Mouse (Mus musculus) cerebellum, postnatal 14 days (tissue): ENCODE results near the gene Spon1.
A peak's percentile ranks its signal among the peaks of the same experiment; 100 is the strongest.

Experiments used
- DNase-seq, 2 experiments: peaks; one replicate each; pipeline ENCODE4 v3.0.0; 2021; ENCODE audit warnings: mixed read lengths in 2 of 2

Spon1 gene

DNA sequence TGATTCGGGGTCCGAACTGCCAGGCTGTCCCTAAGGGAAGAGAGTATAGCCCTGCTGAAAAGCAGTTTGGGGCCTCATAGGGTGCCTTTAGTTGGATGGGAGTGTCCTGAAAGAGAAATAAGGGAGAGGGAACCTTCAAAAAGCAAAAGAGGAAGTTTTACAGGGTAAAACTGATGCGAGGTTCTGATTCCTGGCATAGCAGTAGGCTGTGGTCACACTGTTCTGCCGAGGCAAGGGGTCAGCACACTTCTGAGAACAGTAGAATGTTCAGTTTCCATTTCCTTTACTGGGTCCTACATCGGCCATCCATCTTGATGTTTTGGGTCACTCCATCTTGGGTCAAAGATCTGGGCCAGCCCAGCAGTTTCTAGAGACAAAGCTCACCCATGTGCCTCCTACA lies 14.5 kb downstream of the Spon1 start:
- DNase-seq, result no peak

- DNase-seq, result no peak
Measured at GRCm38 (mm10) chr7:113791991-113792390, 26.2 kb downstream of the Spon1 start.

DNA sequence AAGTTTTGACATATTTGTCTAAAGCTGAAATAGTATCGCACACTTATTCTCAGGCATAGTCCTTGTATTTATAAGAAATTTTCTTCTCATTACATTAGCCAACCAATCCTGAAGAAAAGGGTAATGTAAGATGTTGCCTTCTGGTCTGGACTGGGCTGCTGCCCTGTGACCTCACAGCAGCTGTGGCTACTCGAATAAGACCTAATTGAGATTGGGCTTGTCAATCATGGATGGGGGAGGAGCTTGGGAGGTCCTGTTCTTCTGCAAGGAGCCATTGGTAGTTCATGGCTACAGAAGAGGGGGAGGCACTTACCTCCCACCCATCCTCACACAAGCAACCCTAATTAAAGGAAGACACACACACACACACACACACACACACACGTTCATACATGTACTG lies 27.1 kb downstream of the Spon1 start:
- no peak for DNase-seq

DNA sequence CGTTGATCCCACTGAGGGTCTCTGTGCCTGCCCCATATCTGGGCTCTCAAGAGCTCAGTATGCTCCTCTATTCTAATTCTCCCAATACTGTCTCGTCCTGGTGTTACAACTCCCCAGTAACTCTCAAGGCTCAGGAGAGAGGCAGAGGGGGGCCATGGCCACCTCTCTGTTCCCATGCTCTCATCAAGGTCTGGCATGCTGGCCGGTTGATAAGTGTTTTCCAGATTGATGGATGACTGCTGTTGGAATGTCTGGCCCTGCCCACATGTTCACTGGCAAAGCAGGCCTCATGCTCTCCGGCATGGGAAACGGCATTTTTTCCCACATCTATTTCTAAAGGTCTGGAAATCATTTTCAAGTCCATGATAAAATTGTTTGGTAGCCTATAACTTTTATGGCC lies 29.4 kb downstream of the Spon1 start:
- DNase-seq, result no peak

DNA sequence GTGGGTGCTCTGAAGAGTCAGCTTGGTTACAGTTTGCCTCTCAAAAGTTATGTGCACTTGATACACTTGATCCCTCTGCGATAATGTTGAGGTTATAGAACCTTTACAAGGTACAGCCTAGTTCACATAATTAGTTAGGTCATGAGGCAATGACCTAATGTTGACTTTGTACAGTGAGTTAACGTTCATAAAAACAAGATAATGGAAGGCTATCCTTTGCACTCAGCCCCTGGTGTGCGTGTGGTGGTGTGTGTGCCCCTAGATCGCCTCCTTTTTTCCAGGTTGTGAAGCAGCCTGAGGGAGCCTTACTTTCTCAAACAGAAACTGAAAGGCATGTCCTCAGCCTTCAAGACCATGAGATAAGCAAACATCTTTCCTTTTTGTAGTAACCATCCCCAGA lies 31.3 kb downstream of the Spon1 start:
- no peak for DNase-seq

DNA sequence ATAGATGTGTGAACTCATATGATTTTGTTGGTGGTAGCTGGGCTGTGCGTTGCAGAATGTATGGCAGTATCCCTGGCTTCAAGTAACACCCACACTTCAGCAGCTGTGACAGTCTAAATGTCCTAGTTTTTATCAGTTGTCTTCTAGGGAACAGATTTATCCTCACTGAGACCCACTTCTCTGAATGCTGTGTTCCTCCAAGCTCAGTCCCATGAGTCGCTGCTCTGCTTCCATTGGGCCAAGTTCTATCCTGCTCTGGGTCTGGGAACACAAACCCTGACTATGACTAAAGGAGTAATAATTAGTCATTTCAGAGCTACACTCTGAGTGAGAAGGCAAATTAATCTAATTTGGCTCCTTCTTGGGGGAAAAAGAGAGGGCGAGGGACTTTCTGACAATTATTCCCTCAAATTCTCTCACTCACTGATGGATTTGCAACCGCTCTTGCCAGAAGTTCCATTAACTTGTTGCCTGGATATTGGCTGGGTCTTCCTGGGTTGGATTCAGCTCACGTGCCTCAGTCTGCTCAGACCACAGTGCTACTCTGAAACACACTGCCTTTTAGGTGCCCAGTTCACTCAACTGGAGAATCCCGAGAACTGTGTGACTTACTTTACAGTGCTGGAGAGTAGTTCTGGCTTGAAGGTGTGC lies 32.9 kb downstream of the Spon1 start:
- no peak for DNase-seq

GRCm38 (mm10) chr7:113809781-113810180 lies 44.0 kb downstream of the Spon1 start:
- no peak for DNase-seq

GRCm38 (mm10) chr7:113811376-113812158 lies 45.8 kb downstream of the Spon1 start:
- peak in 1 of 2 experiments; percentile 59 for DNase-seq

GRCm38 (mm10) chr7:113814101-113814779 lies 48.4 kb downstream of the Spon1 start:
- DNase-seq, result no peak

GRCm38 (mm10) chr7:113815726-113816125 lies 49.9 kb downstream of the Spon1 start:
- peak in 1 of 2 experiments; percentile 46 for DNase-seq

- peak in 1 of 2 experiments; percentile 51 for DNase-seq
Measured at GRCm38 (mm10) chr7:113816827-113817334, 51.1 kb downstream of the Spon1 start.

GRCm38 (mm10) chr7:113818116-113818515 lies 52.3 kb downstream of the Spon1 start:
- DNase-seq, result peak in 1 of 2 experiments; percentile 61

DNA sequence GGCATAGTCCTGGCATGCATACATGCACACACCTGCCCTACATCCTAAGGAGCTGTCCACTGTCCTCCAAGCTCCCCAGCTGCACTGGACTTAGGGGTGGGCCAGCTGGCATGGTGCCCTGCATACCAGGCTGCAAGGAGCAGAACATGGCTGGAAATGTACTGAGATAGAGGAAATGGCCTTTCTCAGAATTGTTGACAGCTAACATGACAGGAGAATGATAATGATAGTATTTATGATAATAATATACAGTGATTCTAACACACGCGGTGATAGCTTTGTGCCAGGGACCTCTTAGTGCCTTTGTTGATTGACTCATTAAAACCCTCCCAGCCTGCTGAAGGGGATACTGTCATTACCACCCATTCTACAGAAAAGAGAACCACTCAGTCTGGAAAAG lies 54.4 kb downstream of the Spon1 start:
- peak; percentile 74 to 81 for DNase-seq

- DNase-seq, result no peak
Measured at GRCm38 (mm10) chr7:113823026-113823425, 57.2 kb downstream of the Spon1 start.

DNA sequence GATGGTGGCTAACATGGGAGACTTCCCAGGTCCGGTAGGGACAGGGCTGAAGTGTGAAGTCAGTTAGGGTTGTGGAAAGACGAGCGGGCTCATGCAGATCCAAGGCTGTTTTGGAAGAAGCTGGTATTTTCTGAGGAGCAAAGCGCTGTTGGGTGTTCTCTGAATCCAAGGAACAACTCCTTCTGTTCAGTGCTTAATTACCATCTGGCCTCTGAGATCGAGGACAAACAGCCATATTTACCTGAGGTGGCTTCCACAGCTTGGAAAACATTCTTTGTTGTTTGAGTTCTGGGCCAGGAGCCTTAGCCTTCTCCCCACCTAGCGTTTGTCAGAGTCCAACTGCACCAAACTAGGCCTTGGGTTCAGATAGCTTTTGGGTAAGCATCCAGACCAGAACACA lies 58.9 kb downstream of the Spon1 start:
- DNase-seq, result peak in 1 of 2 experiments; percentile 48

DNA sequence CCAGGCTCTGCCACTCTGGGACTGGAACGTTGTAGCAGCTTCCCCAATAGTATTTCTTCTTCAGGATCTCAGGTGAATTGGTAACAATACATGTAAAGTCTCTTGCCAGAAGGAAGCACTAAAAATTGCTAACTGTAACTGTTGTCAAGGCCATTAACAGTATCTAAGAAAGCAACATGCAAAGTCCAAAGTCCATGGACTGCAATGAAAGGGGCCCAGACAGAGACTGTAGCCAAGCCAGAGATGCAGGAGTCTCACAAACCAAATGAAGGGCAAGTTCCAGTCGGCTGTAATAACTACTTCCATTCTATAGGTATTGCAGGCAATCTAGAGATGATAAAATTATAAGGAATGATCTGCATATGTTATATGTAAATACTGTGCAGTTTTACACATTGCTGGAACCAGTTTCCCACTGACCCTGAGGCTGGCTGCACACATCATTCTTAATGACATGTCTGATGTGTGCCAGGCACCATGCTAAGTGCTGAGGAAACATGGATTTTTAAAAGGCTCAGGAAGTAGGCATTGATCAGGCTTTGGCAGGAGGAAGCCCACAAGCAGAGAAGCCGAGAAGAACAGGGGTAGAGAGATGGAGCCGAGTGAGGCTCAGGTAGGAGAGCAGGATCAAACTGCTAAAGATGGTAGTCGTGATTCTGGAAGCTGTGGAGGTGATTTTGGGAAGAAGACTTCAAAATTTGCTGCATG lies 59.9 kb downstream of the Spon1 start:
- DNase-seq, result no peak

DNA sequence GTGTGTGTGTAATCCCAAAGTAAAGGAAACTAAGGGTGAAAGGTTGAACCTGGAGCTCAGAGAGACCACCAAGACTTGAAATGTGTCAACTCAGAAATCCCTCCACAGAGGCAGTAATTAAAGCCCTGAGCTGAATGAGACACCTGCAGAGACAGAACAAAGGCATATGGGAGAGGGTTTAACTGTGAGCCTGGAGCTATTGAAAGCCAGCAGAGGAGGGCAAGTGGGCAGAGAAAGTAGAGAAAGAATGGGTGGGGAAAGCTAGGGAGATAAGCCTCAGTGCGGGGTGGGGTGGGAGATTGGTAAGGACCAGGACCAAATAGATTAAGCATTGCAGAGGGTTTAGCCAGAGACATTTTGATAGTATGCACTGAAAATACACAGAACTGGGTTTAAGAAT lies 60.7 kb downstream of the Spon1 start:
- DNase-seq, result no peak

GRCm38 (mm10) chr7:113828122-113828571 lies 62.3 kb downstream of the Spon1 start:
- DNase-seq, result no peak

DNA sequence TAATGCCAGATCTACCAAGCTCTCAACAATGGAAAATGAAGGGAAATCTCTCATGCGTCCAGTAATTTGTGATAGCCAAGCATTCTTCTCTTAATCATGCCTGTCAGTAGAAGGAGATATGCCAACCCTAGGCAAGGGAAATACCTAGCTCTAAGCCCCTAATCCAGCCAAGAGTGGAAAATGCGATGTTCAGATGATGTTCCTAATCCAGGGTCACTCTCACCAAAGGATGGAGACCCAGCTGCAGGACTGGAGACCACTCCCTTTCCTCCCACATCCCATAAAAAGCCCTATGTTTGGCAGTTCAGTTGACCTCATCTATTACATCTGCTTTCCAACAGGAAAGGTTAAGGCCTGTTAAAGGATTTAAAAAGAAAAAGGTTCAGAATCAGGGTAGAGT lies 62.8 kb downstream of the Spon1 start:
- no peak for DNase-seq

- no peak for DNase-seq
Measured at GRCm38 (mm10) chr7:113837151-113837550, 71.4 kb downstream of the Spon1 start.

DNA sequence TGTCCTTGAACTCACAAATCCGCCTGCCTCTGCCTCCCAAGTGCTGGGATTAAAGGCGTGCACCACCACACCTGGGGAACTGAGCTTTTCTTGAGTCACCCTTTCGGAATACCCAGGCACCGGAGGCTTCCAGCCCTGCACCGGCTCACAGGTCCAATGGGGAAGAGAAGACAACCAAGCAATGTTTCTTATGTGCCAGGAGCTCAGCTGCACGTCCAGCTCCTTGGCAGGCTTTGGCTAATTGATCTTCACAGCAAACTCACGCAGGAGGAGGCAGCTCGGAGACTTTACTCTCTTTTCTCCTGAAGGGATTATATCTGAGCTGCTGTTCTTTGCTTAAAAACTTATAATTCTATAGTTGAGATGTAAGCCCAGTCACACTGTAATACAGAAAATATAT lies 73.6 kb downstream of the Spon1 start:
- peak; percentile 46 to 60 for DNase-seq

- DNase-seq, result no peak
Measured at GRCm38 (mm10) chr7:113841521-113841920, 75.7 kb downstream of the Spon1 start.

DNA sequence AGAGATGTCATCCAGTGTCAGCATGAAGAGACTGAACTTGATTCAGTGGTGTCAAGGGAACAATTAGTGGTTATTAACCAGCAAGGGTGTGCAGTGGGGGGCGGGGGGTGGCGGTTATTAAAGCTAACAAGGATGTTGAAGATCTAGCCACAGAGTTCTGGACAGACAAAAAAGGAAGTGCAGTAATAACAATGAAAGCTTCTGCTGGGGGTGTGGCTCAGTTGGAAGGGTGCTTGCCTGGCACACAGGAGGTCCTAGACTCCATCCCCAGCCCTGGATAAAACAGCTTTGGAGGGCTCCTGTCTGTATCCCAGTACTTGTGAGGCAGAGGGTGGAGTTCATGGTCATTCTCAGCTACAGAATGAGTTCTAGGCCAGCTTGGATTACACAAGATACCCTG lies 77.4 kb downstream of the Spon1 start:
- DNase-seq, result no peak
